Mouse (Mus musculus) lung, adult 2 months (tissue): ENCODE measurements at regions not wholly inside any gene's neighbourhood (a gene's known extent, or its start where the extent isn't known, plus 50 kb on each side); places are given as distances from the start of the nearest gene placed in this dataset.

Source experiments
- CTCF ChIP-seq: fragments of 200-500 bp; IDR thresholded peaks from 2 replicates; pipeline ENCODE4 v1.5.1; 2011; ENCODE audit warnings: mild to moderate bottlenecking, low read length, control low read depth; ENCODE audit not compliant: insufficient read depth
- POLR2A ChIP-seq: fragments of 200-500 bp; IDR thresholded peaks from 2 replicates; pipeline ENCODE4 v1.6.1; 2011; ENCODE audit warnings: low read depth, mild to moderate bottlenecking, control low read depth, low read length, borderline replicate concordance; ENCODE audit errors: extremely low read depth

- TF ChIP-seq CTCF (no peak), POLR2A (no peak)
Measured at GRCm38 (mm10) chr10:112742123-112742522, 186.7 kb downstream of the Atxn7l3b start.
